Mouse (Mus musculus) spleen, postnatal 36 days (tissue): ENCODE results near the gene Frem3.

Experiments used
- DNase-seq, 2 experiments: peaks; one replicate each; pipeline ENCODE4 v3.0.0; 2022; ENCODE audit warnings: low spot score in 2 of 2, mixed read lengths in 1 of 2

Gene Frem3

DNA sequence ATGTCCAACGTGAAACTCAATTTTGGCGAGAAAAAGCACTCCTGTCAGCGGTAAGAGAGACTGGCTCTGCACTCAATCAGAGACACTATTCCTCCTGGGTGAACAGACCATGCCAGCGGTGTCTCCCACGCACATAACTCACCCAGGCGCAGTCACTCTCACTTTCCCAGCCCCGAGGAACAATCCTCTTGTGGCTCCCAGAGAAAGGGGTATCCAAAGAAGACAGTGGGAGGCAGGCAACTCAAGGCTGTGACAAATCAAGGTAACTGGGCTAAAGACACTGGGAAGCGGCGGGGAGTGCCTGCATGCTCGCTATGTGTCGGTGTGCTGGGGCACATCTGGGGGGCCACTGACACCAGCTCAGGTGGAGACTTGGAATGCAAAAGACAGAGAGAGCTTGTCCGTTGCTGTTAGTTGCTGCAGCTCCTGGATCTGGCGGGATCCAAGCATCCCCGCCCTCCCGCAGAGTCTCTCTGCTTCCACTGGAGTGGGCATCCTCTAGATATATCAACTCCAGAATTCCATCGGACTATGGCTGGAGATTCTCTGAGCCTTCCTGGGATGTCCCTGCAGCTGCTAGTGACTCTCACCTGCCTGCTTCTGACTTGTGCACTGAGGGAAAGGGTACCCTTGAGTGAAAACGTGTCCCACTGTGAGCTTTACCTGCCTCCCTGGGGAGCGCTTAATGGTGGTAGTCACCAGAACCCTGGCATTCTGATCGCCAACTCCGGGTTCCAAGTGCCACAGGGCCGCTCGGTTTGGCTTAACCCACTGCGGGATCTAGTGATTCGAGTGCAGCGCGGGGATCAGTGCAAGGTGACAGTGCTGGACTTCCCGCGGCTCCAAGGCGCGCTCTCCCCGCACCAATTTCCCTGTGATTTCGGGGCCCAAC, at the start of gene Frem3:
Gene Frem3 (plus strand): TSS at position 532 of the 892 bp plus-strand sequence.
- DNase-seq, result no peak

DNA sequence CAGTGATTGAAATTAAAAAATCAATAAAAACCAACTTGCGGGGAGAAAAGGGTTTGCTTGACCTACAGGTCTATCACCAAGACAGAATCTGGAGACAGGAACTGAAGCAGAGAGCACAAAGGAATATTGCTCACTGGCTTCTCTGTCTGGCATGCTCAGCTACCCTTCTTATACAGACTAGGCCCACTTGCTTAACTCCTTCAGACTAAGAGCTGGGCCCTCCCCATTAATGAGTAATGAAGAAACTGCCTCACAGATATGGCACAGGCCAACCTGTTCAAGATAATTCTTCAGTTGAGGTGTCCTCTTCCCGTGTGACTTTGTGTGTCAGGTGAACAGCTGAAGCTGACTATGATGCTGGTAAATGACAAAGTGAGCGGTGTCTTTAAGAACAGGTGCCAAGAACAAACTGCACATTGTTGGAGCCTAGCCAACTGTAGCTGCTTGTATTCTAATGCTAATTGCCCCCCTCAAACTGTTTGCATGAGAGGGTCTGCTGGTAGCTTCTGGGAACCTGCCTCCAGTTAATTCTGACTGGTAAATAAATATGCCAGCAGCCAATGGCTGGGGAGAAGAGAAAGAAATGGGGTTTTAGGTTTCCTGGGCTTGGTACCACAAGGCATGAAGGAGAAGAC, 46.6 kb upstream of the Frem3 start:
- DNase-seq, result no peak

DNA sequence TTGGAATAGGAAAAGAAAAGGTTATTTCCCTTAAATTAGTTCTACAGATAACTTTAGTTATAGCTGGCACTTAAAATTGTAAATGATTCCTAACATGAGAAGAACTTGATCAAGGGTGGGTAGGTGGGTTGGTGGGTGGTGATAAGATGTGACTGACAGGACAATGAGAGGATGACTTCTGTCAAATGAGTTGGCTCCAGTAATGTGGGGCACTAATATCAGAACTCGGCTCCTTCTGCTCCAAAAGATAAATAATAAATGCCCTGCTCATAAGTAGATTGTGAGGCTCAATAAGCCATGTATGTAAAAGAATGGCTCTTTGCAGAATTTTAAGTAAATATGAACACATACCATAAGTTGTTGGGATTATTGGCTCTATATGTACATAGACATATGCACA, 43.4 kb upstream of the Frem3 start:
- DNase-seq, result peak in 1 of 2 experiments; percentile 6

DNA sequence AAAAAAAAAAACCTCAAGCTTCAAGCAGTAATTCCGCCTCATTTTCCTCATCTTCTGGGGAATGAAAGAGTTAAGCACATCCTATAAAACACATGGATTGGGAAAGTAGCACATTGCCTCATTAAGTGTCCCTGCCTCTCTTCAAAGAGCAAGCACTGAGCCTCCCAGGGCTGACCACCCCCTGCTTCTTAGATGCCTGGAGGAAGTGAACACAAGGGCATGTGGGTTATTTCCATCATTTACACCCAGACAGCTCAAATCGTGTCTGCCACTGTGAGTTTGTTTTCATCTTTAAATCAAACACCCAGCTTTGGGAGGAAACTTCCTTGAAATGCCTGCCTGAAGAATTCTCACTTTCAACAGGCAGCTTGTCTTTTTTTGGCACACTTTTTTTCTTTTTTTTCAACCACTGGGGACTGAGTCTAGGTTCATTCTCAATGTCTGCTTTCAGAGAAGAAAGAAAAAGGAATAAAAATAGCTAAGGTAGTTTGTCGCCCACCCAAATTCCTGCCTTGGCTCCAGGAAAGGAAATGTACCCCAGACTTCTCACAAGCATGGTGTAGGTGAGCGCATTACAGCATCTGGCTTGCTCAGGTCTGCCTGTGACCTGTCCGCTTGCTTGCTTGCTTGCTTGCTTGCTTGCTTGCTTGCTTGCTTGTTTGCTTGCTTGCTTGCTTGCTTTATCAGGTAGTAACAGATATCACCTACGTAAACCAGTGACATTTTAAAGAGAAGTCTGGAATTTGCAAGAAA, 42.5 kb upstream of the Frem3 start:
- DNase-seq, result no peak

DNA sequence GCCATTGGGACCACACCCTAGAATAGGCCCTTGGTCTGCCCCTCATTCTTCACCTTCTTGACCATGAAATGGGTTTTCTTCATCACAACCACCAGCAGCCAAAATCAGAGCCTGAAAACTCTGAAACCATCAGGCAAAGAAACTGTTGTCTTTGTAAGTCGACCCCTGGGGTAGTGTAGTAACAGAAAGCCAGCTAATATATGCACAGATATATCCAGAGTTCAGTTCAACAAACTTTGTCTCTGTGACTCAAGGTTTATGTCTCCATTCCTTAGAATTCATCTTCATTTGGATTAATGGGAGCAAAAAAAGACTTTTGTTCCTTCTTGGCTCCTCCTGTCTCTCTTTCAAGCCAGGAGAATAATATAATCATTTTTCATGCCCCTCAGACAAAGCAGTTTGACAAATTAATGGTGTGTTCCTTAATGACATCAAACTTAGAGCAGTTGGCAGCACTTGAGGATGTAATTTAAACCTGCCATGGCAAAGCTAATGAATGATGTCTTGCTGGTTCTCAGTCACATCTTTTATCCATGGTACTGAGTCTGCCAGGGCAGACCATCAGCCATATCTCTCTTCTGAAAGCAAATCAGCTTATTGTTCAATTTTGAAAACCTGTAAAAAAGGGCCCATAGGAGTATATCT, 38.3 kb upstream of the Frem3 start:
- DNase-seq, result no peak

DNA sequence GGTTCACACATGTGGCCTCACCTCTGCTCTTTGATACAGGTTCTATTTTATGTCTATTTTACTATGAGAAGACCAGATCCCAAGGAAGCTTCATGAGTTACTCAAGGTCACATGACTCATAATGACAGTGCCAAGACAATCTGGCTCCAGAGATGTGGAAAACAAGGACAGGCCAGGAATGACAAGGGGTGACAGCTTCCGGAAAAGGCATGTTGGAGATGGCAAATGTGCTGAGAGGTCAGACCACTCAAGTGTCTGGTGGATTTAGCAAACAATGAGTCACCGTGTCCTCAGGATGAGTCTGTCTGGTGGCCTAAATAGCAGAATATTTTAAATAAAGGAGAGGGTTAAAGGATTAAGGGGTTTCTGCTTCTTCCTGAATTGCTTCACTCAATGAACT, 33.8 kb upstream of the Frem3 start:
- no peak for DNase-seq

DNA sequence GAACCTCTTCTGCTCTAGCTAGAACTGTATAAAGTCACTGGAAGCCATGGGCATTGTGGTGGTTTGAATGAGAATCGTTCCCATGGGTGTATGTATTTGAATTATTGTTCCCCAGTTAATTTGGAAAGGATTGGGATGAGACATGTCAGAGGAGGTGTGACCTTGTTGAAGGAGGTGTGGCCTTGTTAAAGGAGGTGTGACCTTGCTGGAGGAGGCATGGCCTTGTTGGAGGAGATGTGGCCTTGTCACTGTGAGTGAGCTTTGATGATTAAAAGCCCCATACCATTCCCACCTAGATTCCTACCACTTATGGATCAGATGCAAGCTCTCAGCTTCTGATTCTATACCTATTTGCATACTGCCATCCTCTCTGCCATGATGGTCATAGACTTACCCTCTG, 31.8 kb upstream of the Frem3 start:
- no peak for DNase-seq

DNA sequence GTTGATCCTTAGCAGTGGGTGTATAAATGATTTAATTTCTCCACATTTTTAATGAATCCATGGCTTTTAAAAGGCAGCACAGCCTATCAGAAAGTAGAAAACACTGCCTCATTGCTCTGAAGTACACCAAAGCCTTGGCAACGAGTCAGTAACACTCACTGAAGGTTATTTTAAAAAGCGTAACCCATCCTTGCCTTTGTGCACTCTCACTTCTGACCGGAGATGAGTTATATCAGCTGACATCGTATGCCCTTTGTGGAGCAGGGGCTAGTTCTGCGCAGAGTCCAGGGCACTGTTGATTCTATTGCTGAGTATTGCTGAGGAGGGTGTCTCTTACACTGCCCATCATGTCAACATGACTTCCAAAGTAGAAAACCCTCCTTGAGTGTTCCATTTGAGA, 18.3 kb upstream of the Frem3 start:
- DNase-seq, result no peak

DNA sequence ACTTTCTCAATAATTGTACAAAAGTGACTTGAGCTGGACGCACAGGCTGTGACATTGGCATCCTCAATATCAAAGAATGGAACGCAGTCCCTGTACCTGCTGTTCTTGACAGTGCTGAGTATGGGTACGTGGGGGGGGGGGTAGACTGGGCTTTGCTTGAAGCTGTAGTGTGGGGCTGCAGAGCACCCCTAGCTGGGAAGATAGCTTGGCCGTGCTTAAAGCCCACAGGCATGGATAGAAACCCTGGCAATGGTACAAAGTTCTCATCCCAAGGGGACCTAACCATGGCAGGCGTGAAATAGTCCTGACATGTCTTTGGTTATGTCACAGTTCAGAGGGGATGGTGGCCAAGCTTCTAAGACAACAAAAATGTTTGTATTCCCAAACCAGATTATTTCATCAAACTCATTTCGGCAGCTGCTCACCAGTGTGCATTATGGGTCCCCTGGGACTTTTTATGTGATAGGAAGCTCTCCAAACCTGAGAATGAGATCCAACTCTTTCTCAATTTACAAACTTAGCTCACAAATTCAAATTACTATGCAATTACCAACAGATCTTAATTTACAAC, 10.2 kb upstream of the Frem3 start:
- DNase-seq, result no peak

DNA sequence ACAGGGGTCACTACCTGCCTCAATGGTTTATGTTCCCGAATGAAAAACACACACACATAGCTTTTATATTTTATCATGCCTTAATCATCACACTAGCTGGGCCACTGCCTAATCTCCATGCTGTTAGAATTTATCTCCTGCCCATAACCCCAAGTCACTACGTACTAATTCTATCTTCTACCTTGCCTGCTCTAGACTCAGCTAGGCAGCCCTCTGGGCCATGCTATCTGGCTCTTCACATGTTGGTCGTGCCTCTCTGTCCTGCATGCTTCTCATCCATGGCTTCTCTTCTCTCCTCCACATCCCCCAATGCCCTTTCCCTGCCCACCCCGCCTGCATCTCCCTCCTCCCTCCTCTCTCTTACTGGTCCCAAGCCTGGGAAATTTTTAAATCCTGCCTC, 9.0 kb upstream of the Frem3 start:
- no peak for DNase-seq

DNA sequence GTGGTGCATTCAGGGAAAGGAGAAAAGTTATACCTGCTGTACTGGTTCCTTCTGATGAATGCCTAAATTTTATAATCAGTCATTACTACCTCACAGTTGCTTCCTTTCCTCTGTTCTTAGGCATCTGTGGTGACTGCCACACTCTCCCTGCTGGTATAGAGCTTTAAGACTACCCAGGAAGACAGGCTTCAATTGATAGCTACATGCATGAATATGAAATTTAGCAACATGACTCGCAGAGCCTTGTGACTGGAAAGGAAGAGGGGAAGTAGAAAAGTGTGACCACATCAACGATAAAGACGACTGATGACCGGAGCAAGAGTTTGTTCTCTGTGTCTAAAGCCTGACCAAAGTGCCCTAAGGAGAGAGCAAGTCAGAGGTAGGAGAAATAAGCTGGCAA, 3.8 kb upstream of the Frem3 start:
- no peak for DNase-seq

DNA sequence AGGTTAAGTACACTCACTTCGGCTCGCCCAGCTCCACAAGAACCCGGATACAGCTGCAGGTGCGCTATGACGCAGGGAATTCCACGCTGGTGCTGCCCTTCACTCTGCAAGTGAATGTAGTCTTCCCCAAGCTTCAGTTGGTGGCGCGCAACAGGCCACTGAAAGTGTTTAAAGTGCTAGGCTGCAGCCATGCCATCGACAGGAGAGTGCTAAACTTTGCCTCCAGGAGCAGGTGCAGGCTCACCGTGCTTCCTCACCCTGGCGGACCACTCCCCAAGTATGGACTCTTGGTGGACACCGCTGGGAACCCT, 516 bp downstream of the Frem3 start:
- no peak for DNase-seq

DNA sequence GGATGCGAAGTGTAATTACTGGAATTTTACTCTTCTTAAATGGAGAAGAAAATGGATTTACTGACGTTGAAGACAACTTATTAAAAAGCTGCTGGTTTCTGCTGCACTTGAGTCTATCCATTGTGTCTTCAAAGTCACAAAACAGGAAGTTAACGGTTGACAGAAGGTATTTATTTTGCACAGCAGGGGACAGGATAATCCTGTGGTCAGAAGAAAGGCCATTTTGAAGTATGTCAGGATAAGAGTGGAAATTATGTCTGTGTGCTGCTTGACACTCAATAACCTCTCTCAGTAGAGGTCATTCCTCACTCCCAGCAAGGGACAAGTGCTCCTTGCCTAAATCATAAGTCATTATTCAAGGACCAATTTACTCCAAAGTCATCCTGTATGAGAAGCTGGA, 8.9 kb downstream of the Frem3 start:
- no peak for DNase-seq

DNA sequence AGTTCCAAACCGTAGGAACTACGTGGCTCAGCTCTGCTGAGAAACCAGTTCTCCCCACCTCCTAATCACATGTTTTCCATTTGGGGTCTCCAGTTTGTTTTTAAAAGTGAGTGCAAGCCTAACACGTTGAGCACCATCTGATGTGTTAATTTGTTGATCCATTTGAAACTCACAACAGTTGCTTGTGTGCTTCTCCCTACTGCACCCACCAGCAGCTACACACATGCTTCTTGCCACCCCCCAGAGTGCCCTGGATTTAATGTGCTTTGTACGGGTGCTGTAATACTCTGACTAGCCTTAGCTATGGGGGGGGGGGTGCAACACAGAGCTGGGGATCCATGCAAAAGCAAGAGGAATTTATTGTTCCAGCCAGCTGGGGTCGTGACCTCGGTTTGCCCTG, 36.5 kb downstream of the Frem3 start:
- DNase-seq, result no peak

DNA sequence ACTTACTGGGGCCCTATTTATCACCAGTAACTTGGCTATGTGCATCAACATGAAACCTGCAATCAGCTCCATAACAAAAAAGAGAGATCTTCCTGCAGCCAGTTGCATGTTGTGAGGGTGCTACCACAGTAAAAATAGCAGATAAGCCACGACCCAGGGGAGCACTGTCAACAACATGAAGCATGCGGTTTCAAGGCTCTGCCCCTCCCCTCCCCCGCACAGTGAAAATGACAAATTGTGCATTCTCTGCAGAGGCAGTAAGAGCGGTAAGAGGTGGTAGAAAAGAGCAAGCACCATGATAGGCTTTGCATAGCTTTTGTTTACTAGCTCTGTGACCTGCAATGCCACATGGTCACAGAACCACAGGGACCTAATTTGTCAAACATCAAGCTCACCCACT, 46.8 kb downstream of the Frem3 start:
- DNase-seq, result no peak

DNA sequence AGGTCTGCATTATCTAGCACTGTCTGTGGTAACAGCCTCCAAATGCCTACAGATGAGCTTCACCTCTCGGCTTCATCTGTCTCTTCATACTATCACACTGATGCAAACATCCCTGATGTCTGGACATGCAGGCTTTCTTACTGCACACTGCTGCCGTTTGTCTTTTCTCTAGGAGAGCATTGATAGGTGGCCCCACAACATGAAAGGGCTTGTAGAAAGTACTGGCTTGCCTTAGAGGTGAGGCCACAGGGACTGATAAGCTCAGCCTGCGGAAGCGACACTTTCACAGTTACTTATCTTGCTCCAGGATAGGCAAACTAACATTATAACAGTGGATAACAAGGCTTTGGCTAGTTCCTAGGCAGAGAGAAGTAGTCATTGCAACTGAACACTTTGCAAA, 50.2 kb downstream of the Frem3 start:
- peak in 1 of 2 experiments; percentile 3 for DNase-seq

DNA sequence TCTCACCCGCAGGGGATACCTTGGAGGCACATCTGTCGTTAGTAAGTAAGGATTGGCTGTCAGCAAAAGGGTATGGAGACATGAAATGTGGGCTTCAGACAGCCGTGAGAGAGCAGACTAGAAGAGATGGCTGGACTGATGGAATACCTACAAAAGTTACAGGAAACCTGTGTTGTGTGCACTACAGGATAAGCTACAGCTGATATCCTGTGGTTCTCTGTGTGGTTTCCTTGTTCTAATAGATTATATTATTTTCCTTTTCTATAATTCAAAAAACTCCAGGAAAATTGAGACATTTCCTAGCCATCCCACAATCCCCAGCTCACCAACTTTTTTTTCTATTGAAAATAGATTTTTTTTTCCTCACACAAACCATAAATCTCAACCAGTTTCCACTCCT, 52.6 kb downstream of the Frem3 start:
- DNase-seq, result no peak

DNA sequence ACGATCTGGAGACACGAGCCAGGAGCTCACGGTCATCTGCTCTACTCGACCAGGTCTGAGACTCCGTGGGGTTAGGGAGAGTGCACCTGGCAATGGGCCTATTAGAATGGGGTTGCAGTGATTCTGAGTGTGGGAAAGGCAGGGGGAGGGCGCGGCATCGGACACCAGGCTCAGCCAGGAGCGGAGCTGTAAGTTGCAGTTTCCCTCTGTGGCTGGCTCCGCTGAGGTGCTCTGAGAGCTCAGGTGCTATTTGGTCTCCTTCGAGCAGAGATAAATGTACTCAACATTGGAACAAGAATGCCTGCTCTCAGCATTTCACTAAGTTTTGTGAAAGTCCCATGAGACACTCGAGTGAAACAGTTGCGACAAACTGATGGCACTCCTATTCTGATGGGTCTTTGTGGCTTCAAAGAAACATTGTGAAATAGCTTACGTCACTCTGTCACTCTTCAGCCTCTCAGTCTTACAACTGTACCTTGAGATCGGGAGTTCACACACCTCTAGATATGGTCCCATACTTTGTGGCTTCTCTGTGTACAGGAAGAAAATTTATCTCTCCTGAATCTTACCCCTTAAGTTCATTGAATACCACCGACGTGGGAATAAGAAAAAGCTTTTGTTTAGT, 58.5 kb downstream of the Frem3 start:
- no peak for DNase-seq

DNA sequence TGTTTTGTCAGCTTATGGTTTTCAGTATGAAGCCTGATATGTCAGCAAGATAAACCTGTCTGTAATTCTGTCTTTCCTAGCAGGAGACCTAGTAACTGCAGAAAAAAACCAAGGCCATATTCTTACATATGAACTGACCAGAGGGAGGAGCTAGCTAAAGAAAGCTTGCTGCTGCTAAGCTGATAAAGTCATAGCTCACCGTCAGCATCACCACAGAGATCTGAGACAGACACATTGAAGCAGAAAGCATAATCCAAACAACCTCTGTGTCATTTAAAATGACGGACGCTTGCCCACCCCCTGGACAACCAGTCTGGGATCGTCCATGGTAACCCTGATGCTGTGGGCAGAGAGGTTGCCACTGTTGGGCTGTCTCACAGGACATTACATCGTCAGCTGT, 71.7 kb downstream of the Frem3 start:
- no peak for DNase-seq

DNA sequence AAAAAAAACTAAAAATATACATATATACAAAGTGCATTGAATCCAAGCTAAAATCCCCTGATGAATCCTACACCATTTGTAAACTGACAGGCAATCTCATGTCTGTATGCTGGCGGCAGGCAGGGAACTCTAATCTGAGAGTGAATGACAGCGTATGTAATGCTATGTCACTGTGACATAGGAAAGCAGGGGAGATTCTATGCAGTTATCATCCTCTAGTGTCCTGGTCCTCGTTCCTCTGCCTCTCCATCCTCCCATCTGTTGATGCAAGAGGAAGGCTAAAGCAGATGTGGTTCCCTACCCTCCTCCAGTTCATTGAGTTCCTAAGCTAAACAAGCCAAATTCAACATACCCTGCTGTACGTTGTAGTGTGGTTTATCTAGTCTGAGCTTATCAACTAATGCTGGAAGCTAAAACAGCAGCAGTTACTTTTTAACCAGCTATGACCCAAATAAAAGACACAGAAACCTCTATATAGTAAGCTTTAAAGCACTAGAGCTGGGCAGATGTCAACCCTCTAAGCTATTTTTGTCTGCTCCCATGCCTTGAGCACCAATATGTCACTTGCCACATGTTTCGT, 73.0 kb downstream of the Frem3 start:
- DNase-seq, result peak in 1 of 2 experiments; percentile 22

DNA sequence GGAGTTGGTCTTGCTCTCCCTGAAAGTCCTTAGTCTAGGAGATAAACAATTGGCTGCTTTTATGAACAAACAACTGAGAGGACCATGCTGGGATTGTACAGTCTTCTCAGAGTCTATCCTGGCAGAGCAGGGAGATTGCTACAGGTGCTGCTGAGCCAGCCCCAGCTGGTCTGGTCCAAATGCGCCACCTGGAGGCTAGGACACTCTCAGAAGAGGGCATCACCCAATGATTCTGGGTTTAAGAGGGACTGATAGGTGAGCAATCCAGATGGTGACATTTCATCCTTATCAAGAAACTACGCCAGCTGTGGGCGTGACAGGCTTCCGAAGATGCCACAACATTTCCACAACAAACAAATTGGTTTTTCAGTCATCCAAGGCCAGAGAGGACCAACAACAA, 77.3 kb downstream of the Frem3 start:
- peak; percentile 57 to 70 for DNase-seq
